Mouse (Mus musculus): Measurements from ENCODE around the gene Mybphl. TPM values are rescaled to one million over a fixed set of nuclear protein-coding genes. Genes with fewer than 3 reads are reported as not detected.

The Mybphl gene
- 0.13 and 0.18 TPM in 2 replicates for polyA plus RNA-seq (2016; fragmentation: Nextera tagmentation; extraction: Ambion mirVana)

- Histone ChIP-seq H3K27ac (no peak within 1 kb of the TSS), H3K4me2 (replicated peaks) (no peak within 1 kb of the TSS), H3K27me3 (no peaks in the 10 kb centered on the region), H3K4me1 (peaks cover 15% of the 10 kb centered on the region), H3K36me3 (no peaks in the 10 kb centered on the region), H3K9me3 (no peaks in the 10 kb centered on the region), H3K4me3 (no peak within 1 kb of the TSS), H3K9ac (no peak within 1 kb of the TSS)
- no peak for ATAC-seq (ENCODE audit: insufficient number of reproducible peaks, insufficient read depth, low FRiP score, low TSS enrichment)
- WGBS = 62% methylated on average over 9 of the region's 9 CpGs
These were observed at the start of gene Mybphl for GRCm38 (mm10) chr3:108364270-108364995. TSS of gene Mybphl (plus strand) at chr3:108364911.

GRCm38 (mm10) chr3:108318517-108318916, 46.2 kb upstream of the Mybphl start:
- Histone ChIP-seq H3K4me2 (replicated peaks) (no peak overlapping the region), H3K9me3 (no peaks in the 10 kb centered on the region), H3K27me3 (no peaks in the 10 kb centered on the region), H3K4me1 (peaks cover 6% of the 10 kb centered on the region; the same call in 1 of the 2 replicates), H3K27ac (no peak overlapping the region), H3K9ac (no peak overlapping the region), H3K4me3 (no peak overlapping the region), H3K36me3 (no peaks in the 10 kb centered on the region)
- 41% methylated on average over 2 of the region's 2 CpGs for WGBS
- ATAC-seq (ENCODE audit: insufficient number of reproducible peaks, insufficient read depth, low FRiP score, low TSS enrichment) = no peak

GRCm38 (mm10) chr3:108321671-108322070, 43.0 kb upstream of the Mybphl start:
- ATAC-seq (ENCODE audit: insufficient number of reproducible peaks, insufficient read depth, low FRiP score, low TSS enrichment) = no peak
- 79% methylated on average over 4 of the region's 4 CpGs for WGBS

DNA sequence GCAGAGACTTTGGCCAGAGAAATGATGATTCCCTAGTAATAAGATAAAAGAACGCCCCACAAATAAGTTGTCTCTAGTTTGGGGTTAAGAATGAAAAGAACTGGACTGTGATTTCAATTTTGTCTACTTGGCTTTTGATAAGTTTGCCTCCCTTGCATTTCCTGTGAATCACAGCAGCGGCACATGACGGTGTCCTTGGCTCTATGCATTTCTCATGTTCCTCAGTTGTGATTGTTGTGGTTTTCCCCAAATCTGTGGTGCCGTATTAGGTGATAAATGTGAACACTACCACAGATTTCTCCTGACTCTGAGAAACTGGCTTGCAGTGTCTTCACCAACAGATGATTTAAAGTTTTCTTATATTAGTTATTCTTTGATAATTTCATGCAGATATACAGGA, 42.6 kb upstream of the Mybphl start:
- ATAC-seq (ENCODE audit: insufficient number of reproducible peaks, insufficient read depth, low FRiP score, low TSS enrichment) = no peak

More at GRCm38 (mm10) chr3:108321671-108322070, 43.0 kb upstream of the Mybphl start:
- H3K36me3 ChIP-seq = peaks cover 10% of the 10 kb centered on the region; the same call in 1 of the 2 replicates
- no peak overlapping the region for H3K4me2 ChIP-seq (replicated peaks)
- no peak overlapping the region for H3K9ac ChIP-seq
- no peaks in the 10 kb centered on the region for H3K9me3 ChIP-seq
- H3K4me3 ChIP-seq = no peak overlapping the region
- H3K27me3 ChIP-seq = no peaks in the 10 kb centered on the region
- H3K4me1 ChIP-seq = peaks cover 6% of the 10 kb centered on the region; the same call in 1 of the 2 replicates
- no peak overlapping the region for H3K27ac ChIP-seq

DNA sequence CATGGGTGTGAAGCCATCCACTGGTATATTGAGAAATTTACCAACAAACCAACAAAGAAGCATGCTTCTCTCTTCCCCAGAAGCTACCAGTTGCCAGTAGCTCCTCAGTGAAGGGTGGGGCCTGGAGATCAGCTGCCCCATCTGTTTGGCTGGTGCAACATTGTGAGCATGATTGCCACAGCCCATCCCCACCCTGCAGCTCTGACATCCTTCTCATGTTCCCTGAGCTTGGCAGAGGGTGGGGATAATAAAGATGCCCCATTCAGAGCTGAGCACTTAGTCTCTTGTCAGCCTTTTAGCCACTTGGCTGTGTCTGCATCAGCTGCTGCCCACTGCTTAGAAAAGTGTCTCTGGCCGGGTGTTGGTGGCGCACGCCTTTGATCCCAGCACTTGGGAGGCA, 41.7 kb upstream of the Mybphl start:
- 94% methylated on average over 3 of the region's 3 CpGs for WGBS
- no peak overlapping the region for H3K9ac ChIP-seq
- H3K36me3 ChIP-seq = peaks cover 18% of the 10 kb centered on the region; the same call in 1 of the 2 replicates
- ATAC-seq (ENCODE audit: insufficient number of reproducible peaks, insufficient read depth, low FRiP score, low TSS enrichment) = no peak
- H3K4me2 ChIP-seq (replicated peaks) = no peak overlapping the region
- H3K4me3 ChIP-seq = no peak overlapping the region
- no peak overlapping the region for H3K27ac ChIP-seq
- H3K9me3 ChIP-seq = no peaks in the 10 kb centered on the region
- H3K4me1 ChIP-seq = peaks cover 6% of the 10 kb centered on the region; the same call in 1 of the 2 replicates
- H3K27me3 ChIP-seq = no peaks in the 10 kb centered on the region

More for the DNA sequence above, 42.6 kb upstream of the Mybphl start:
- H3K4me2 ChIP-seq (replicated peaks) = no peak overlapping the region
- H3K4me1 ChIP-seq = peaks cover 6% of the 10 kb centered on the region; the same call in 1 of the 2 replicates
- H3K27ac ChIP-seq = no peak overlapping the region
- H3K9ac ChIP-seq = no peak overlapping the region
- peaks cover 13% of the 10 kb centered on the region; the same call in 1 of the 2 replicates for H3K36me3 ChIP-seq
- no peak overlapping the region for H3K4me3 ChIP-seq
- WGBS = 86% methylated on average over 4 of the region's 4 CpGs
- H3K9me3 ChIP-seq = no peaks in the 10 kb centered on the region
- no peaks in the 10 kb centered on the region for H3K27me3 ChIP-seq

GRCm38 (mm10) chr3:108324837-108325236, 39.9 kb upstream of the Mybphl start:
- peaks cover 25% of the 10 kb centered on the region; the same call in 1 of the 2 replicates for H3K36me3 ChIP-seq
- H3K4me2 ChIP-seq (replicated peaks) = no peak overlapping the region
- no peak for ATAC-seq (ENCODE audit: insufficient number of reproducible peaks, insufficient read depth, low FRiP score, low TSS enrichment)
- no peaks in the 10 kb centered on the region for H3K4me1 ChIP-seq
- no peak overlapping the region for H3K4me3 ChIP-seq
- no peaks in the 10 kb centered on the region for H3K27me3 ChIP-seq
- H3K9ac ChIP-seq = no peak overlapping the region
- 82% methylated on average over 4 of the region's 4 CpGs for WGBS
- H3K27ac ChIP-seq = no peak overlapping the region
- no peaks in the 10 kb centered on the region for H3K9me3 ChIP-seq

DNA sequence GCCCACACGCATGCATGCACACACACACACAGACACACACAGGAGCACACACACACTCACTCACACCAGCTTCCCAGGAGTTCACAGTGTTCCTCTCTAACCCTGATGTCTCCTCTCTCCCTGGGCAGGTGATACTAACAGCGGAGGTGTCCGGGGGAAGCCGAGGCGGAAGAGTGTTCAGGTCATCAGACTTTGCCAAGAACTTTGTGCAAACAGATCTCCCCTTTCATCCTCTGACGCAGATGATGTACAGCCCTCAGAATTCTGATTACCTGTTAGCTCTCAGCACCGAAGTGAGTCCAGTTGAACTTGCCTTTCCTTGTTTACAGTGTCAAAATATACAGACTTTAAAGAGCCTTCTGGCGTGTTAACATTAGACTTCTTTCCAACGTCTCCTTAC, 39.2 kb upstream of the Mybphl start:
- H3K36me3 ChIP-seq = peaks cover 28% of the 10 kb centered on the region; the same call in 1 of the 2 replicates

GRCm38 (mm10) chr3:108327275-108327674, 37.4 kb upstream of the Mybphl start:
- H3K4me1 ChIP-seq = no peaks in the 10 kb centered on the region
- H3K4me3 ChIP-seq = no peak overlapping the region
- H3K27me3 ChIP-seq = no peaks in the 10 kb centered on the region
- no peak overlapping the region for H3K9ac ChIP-seq
- H3K9me3 ChIP-seq = no peaks in the 10 kb centered on the region
- no peak overlapping the region for H3K4me2 ChIP-seq (replicated peaks)
- peaks cover 37% of the 10 kb centered on the region for H3K36me3 ChIP-seq
- no peak overlapping the region for H3K27ac ChIP-seq
- ATAC-seq (ENCODE audit: insufficient number of reproducible peaks, insufficient read depth, low FRiP score, low TSS enrichment) = no peak
- WGBS = 93% methylated on average over 8 of the region's 8 CpGs

More for the DNA sequence above, 39.2 kb upstream of the Mybphl start:
- no peaks in the 10 kb centered on the region for H3K4me1 ChIP-seq
- no peak overlapping the region for H3K9ac ChIP-seq
- H3K27ac ChIP-seq = no peak overlapping the region
- no peaks in the 10 kb centered on the region for H3K9me3 ChIP-seq
- no peak overlapping the region for H3K4me2 ChIP-seq (replicated peaks)
- WGBS = 90% methylated on average over 9 of the region's 9 CpGs
- no peak for ATAC-seq (ENCODE audit: insufficient number of reproducible peaks, insufficient read depth, low FRiP score, low TSS enrichment)
- no peaks in the 10 kb centered on the region for H3K27me3 ChIP-seq
- no peak overlapping the region for H3K4me3 ChIP-seq

DNA sequence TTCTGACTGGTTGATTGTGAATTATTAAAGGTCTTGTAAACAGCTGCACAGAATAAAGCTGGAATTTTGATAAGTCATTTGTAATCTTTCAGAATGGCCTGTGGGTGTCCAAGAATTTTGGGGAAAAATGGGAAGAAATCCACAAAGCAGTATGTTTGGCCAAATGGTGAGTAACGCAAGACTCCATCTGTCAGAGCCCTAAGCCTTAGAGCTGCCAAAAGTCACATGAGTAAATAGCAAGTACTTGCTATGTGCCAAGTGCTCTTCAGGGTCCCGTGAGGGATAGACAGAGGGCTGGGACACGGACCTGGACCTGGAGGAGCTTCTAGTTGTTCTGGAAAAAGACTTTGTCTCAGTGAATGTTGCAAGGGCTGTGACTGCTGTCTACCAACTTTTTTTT, 36.8 kb upstream of the Mybphl start:
- WGBS = 83% methylated on average over 3 of the region's 3 CpGs
- no peak overlapping the region for H3K4me2 ChIP-seq (replicated peaks)
- H3K36me3 ChIP-seq = peaks cover 41% of the 10 kb centered on the region
- no peak overlapping the region for H3K27ac ChIP-seq
- H3K9ac ChIP-seq = no peak overlapping the region
- H3K4me1 ChIP-seq = no peaks in the 10 kb centered on the region
- no peaks in the 10 kb centered on the region for H3K9me3 ChIP-seq
- no peaks in the 10 kb centered on the region for H3K27me3 ChIP-seq
- ATAC-seq (ENCODE audit: insufficient number of reproducible peaks, insufficient read depth, low FRiP score, low TSS enrichment) = no peak
- H3K4me3 ChIP-seq = no peak overlapping the region

DNA sequence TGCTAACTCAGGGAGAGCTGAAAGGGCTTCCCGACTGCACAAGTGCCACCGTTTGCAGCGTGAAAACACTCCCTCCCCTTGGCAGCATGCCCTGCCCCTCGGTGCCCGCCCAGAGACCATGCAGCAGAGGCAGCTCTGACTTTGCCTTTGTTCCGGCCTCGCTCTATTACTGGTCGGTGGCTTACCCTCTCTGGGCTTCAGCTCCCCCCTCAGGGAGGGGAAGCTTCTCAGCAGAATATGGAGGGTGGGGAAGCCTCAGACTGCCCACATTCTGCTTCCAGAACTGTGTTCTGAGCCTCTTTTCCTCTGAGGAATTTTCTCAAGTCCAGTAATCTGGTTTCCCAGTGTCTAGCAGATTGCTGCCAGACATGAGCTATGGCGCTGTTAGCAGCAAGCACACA, 36.3 kb upstream of the Mybphl start:
- no peak for ATAC-seq (ENCODE audit: insufficient number of reproducible peaks, insufficient read depth, low FRiP score, low TSS enrichment)
- no peak overlapping the region for H3K9ac ChIP-seq
- H3K27ac ChIP-seq = peak overlapping the region; percentile 50; the same call in 1 of the 2 replicates
- H3K4me1 ChIP-seq = no peaks in the 10 kb centered on the region
- 68% methylated on average over 9 of the region's 9 CpGs for WGBS
- H3K27me3 ChIP-seq = no peaks in the 10 kb centered on the region
- H3K4me2 ChIP-seq (replicated peaks) = no peak overlapping the region
- H3K36me3 ChIP-seq = peaks cover 41% of the 10 kb centered on the region
- no peaks in the 10 kb centered on the region for H3K9me3 ChIP-seq
- no peak overlapping the region for H3K4me3 ChIP-seq

DNA sequence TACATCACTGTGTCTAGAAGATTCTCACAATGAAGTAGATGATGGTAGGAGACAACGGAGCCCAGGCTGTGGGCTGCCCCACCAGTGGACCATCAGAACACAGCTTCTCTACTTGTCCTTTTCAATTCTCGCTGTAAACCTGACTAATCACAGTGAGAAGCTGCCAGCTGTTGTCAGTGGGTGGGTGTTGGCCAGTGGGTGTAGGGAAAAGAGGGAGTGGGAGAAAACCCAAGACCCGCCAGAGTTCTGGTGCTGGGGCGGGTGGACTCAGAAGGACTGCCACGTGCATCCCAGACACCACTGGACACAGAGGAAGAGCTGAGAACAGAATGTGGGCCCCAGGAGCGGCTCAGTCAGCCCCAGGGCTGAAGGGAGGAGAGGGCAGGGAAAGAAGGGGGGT, 33.9 kb upstream of the Mybphl start:
- H3K4me2 ChIP-seq (replicated peaks) = no peak overlapping the region
- no peak overlapping the region for H3K9ac ChIP-seq
- no peaks in the 10 kb centered on the region for H3K4me1 ChIP-seq
- ATAC-seq (ENCODE audit: insufficient number of reproducible peaks, insufficient read depth, low FRiP score, low TSS enrichment) = no peak
- H3K36me3 ChIP-seq = peaks cover 51% of the 10 kb centered on the region
- H3K4me3 ChIP-seq = no peak overlapping the region
- H3K27ac ChIP-seq = no peak overlapping the region
- H3K9me3 ChIP-seq = no peaks in the 10 kb centered on the region
- 85% methylated on average over 6 of the region's 6 CpGs for WGBS
- H3K27me3 ChIP-seq = no peaks in the 10 kb centered on the region

- ATAC-seq (ENCODE audit: insufficient number of reproducible peaks, insufficient read depth, low FRiP score, low TSS enrichment) = no peak
- Histone ChIP-seq H3K4me2 (replicated peaks) (no peak overlapping the region), H3K4me3 (no peak overlapping the region), H3K9ac (no peak overlapping the region), H3K36me3 (peaks cover 60% of the 10 kb centered on the region), H3K9me3 (no peaks in the 10 kb centered on the region), H3K27ac (no peak overlapping the region), H3K27me3 (no peaks in the 10 kb centered on the region), H3K4me1 (no peaks in the 10 kb centered on the region)
- 93% methylated on average over 5 of the region's 5 CpGs for WGBS
These were observed 27.8 kb upstream of the Mybphl start for GRCm38 (mm10) chr3:108336878-108337277.

All from embryonic facial prominence, embryonic 12.5 days (tissue).